Mouse (Mus musculus) MEL (cell line): Measurements from ENCODE around the gene 3830406C13Rik. TPM values are rescaled to one million over a fixed set of nuclear protein-coding genes. Genes with fewer than 3 reads are reported as not detected.

Experiments used
- DNase-seq: peaks from one replicate; pipeline ENCODE4 v3.0.0; 2011; ENCODE audit warnings: low read depth, low spot score
- H3K27ac ChIP-seq: 2 replicates; pipeline ENCODE4 v1.5.1; 2012; ENCODE audit warnings: low read depth, mild to moderate bottlenecking, control low read depth, low read length, moderate library complexity; ENCODE audit not compliant: control insufficient read depth
- H3K27me3 ChIP-seq, 2 experiments: fragments of 150-350 bp in 1 of 2; sonication (generic) in 1 of 2; 2 replicates each; pipeline ENCODE4 v1.6.1; 2012; ENCODE audit warnings: low read length in 2 of 2, mild to moderate bottlenecking in 2 of 2, improper control_type of control experiment in 1 of 2, moderate library complexity in 1 of 2; ENCODE audit not compliant: insufficient read depth in 2 of 2, control insufficient read depth in 1 of 2
- H3K36me3 ChIP-seq, 2 experiments: 2 replicates each; pipeline ENCODE4 v1.6.1; 2012 to 2014; ENCODE audit warnings: low read length in 2 of 2, improper control_type of control experiment in 1 of 2, inconsistent platforms in 1 of 2, mild to moderate bottlenecking in 1 of 2; ENCODE audit not compliant: insufficient read depth in 2 of 2, control insufficient read depth in 1 of 2
- H3K4me1 ChIP-seq, 2 experiments: fragments of 150-350 bp in 1 of 2; sonication (generic) in 1 of 2; 2 replicates each; pipeline ENCODE4 v1.6.1; 2012; ENCODE audit warnings: low read length in 2 of 2, improper control_type of control experiment in 1 of 2, mild to moderate bottlenecking in 1 of 2; ENCODE audit not compliant: insufficient read depth in 2 of 2, control insufficient read depth in 1 of 2
- H3K4me3 ChIP-seq, 2 experiments: fragments of 150-350 bp in 1 of 2; sonication (generic) in 1 of 2; 2 replicates each; pipeline ENCODE4 v1.5.1; 2012; ENCODE audit warnings: low read depth in 2 of 2, low read length in 2 of 2, mild to moderate bottlenecking in 2 of 2, moderate library complexity in 2 of 2, control low read depth in 1 of 2, improper control_type of control experiment in 1 of 2; ENCODE audit not compliant: control insufficient read depth in 1 of 2, insufficient read depth in 1 of 2
- H3K79me2 ChIP-seq: 2 replicates; pipeline ENCODE4 v1.6.1; 2012; ENCODE audit warnings: mild to moderate bottlenecking, low read length, moderate library complexity; ENCODE audit not compliant: control insufficient read depth, poor library complexity, insufficient read depth
- H3K9ac ChIP-seq: 2 replicates; pipeline ENCODE4 v1.6.1; 2012; ENCODE audit warnings: low read depth, mild to moderate bottlenecking, control low read depth, low read length, moderate library complexity; ENCODE audit not compliant: control insufficient read depth, poor library complexity, severe bottlenecking
- H3K9me3 ChIP-seq: fragments of 150-350 bp; sonication (generic); replicated peaks from 2 replicates; pipeline ENCODE4 v1.6.1; 2012; ENCODE audit warnings: mild to moderate bottlenecking, low read length, improper control_type of control experiment, moderate library complexity; ENCODE audit not compliant: insufficient read depth
- BHLHE40 ChIP-seq: IDR thresholded peaks from 2 replicates; pipeline ENCODE4 v1.6.1; 2012; ENCODE audit warnings: low read depth, mild to moderate bottlenecking, inconsistent platforms, low read length, improper control_type of control experiment, borderline replicate concordance
- CHD1 ChIP-seq: IDR thresholded peaks from 2 replicates; pipeline ENCODE4 v1.6.1; 2012; ENCODE audit warnings: low read depth, mild to moderate bottlenecking, inconsistent platforms, low read length, improper control_type of control experiment
- CHD2 ChIP-seq: IDR thresholded peaks from 2 replicates; pipeline ENCODE4 v1.6.1; 2011; ENCODE audit warnings: low read length, improper control_type of control experiment
- CTCF ChIP-seq, 3 experiments: IDR thresholded peaks in 2 of 3; conservative IDR thresholded peaks in 1 of 3; 2 replicates each; pipeline ENCODE4 v1.5.1; 2011 to 2012; ENCODE audit warnings: low read length in 3 of 3, low read depth in 2 of 3, mild to moderate bottlenecking in 2 of 3, improper control_type of control experiment in 1 of 3, inconsistent platforms in 1 of 3, mixed read lengths in 1 of 3, moderate library complexity in 1 of 3; ENCODE audit not compliant: control insufficient read depth in 1 of 3, insufficient read depth in 1 of 3, poor library complexity in 1 of 3, severe bottlenecking in 1 of 3
- E2F4 ChIP-seq: IDR thresholded peaks from 2 replicates; pipeline ENCODE4 v1.6.1; 2011; ENCODE audit warnings: low read depth, low read length, improper control_type of control experiment, borderline replicate concordance
- ELF1 ChIP-seq: IDR thresholded peaks from 2 replicates; pipeline ENCODE4 v1.6.1; 2014; ENCODE audit warnings: low read depth, mild to moderate bottlenecking, inconsistent platforms, low read length, improper control_type of control experiment, moderate library complexity
- GATA1 ChIP-seq: IDR thresholded peaks from 2 replicates; pipeline ENCODE4 v1.6.1; 2011; ENCODE audit warnings: low read depth, low read length, improper control_type of control experiment
- HCFC1 ChIP-seq: IDR thresholded peaks from 2 replicates; pipeline ENCODE4 v1.6.1; 2012; ENCODE audit warnings: low read depth, mild to moderate bottlenecking, inconsistent platforms, low read length, improper control_type of control experiment, moderate library complexity
- JUND ChIP-seq: IDR thresholded peaks from 2 replicates; pipeline ENCODE4 v1.6.1; 2011; ENCODE audit warnings: low read depth, mild to moderate bottlenecking, improper control_type of control experiment, low read length
- KAT2A ChIP-seq: conservative IDR thresholded peaks from 2 replicates; pipeline ENCODE4 v1.6.1; 2012; ENCODE audit warnings: low read depth, low read length, improper control_type of control experiment, inconsistent platforms
- MAFK ChIP-seq: IDR thresholded peaks from 2 replicates; pipeline ENCODE4 v1.6.1; 2011; ENCODE audit warnings: low read depth, mild to moderate bottlenecking, low read length, improper control_type of control experiment, borderline replicate concordance
- MAX ChIP-seq: IDR thresholded peaks from 2 replicates; pipeline ENCODE4 v1.6.1; 2011; ENCODE audit warnings: low read length, improper control_type of control experiment
- MAZ ChIP-seq: IDR thresholded peaks from 2 replicates; pipeline ENCODE4 v1.6.1; 2012; ENCODE audit warnings: low read depth, mild to moderate bottlenecking, inconsistent platforms, low read length, improper control_type of control experiment
- MXI1 ChIP-seq: IDR thresholded peaks from 2 replicates; pipeline ENCODE4 v1.6.1; 2011; ENCODE audit warnings: mild to moderate bottlenecking, low read depth, low read length, improper control_type of control experiment
- MYB ChIP-seq: IDR thresholded peaks from 2 replicates; pipeline ENCODE4 v1.6.1; 2011; ENCODE audit warnings: mild to moderate bottlenecking, low read depth, low read length, improper control_type of control experiment
- MYC ChIP-seq: IDR thresholded peaks from 2 replicates; pipeline ENCODE4 v1.6.1; 2011; ENCODE audit warnings: low read depth, mild to moderate bottlenecking, low read length, improper control_type of control experiment, moderate library complexity
- NRF1 ChIP-seq: IDR thresholded peaks from 2 replicates; pipeline ENCODE4 v1.6.1; 2014; ENCODE audit warnings: low read depth, mild to moderate bottlenecking, inconsistent platforms, low read length, improper control_type of control experiment, moderate library complexity; ENCODE audit not compliant: poor library complexity, insufficient read depth, severe bottlenecking
- POLR2AphosphoS5 ChIP-seq: IDR thresholded peaks from 2 replicates; pipeline ENCODE4 v1.6.1; 2012; ENCODE audit warnings: low read depth, borderline replicate concordance, mild to moderate bottlenecking, inconsistent platforms, low read length, moderate library complexity, mixed read lengths
- RCOR1 ChIP-seq: IDR thresholded peaks from 2 replicates; pipeline ENCODE4 v1.6.1; 2012; ENCODE audit warnings: low read depth, mild to moderate bottlenecking, inconsistent platforms, low read length, improper control_type of control experiment
- SMC3 ChIP-seq: IDR thresholded peaks from 2 replicates; pipeline ENCODE4 v1.6.1; 2011; ENCODE audit warnings: low read depth, low read length, improper control_type of control experiment
- TAL1 ChIP-seq: IDR thresholded peaks from 2 replicates; pipeline ENCODE4 v1.6.1; 2012; ENCODE audit warnings: mild to moderate bottlenecking, inconsistent platforms, low read length, moderate library complexity, mixed read lengths
- TBP ChIP-seq: IDR thresholded peaks from 2 replicates; pipeline ENCODE4 v1.8.0; 2011; ENCODE audit warnings: low read depth, low read length, improper control_type of control experiment
- TCF12 ChIP-seq: IDR thresholded peaks from 2 replicates; pipeline ENCODE4 v1.6.1; 2014; ENCODE audit warnings: low read depth, mild to moderate bottlenecking, inconsistent platforms, low read length, improper control_type of control experiment, moderate library complexity
- UBTF ChIP-seq: IDR thresholded peaks from 2 replicates; pipeline ENCODE4 v1.6.1; 2012; ENCODE audit warnings: low read depth, mild to moderate bottlenecking, inconsistent platforms, low read length, improper control_type of control experiment, moderate library complexity, borderline replicate concordance; ENCODE audit not compliant: insufficient read depth
- USF1 ChIP-seq: IDR thresholded peaks from 2 replicates; pipeline ENCODE4 v1.6.1; 2014; ENCODE audit warnings: low read depth, mild to moderate bottlenecking, inconsistent platforms, low read length, improper control_type of control experiment, moderate library complexity
- USF2 ChIP-seq, 2 experiments: IDR thresholded peaks; 2 replicates each; pipeline ENCODE4 v1.6.1; 2011 to 2012; ENCODE audit warnings: improper control_type of control experiment in 2 of 2, low read length in 2 of 2, borderline replicate concordance in 1 of 2, inconsistent platforms in 1 of 2, low read depth in 1 of 2, mild to moderate bottlenecking in 1 of 2; ENCODE audit not compliant: insufficient read depth in 1 of 2
- ZMIZ1 ChIP-seq: IDR thresholded peaks from 2 replicates; pipeline ENCODE4 v1.6.1; 2012; ENCODE audit warnings: low read depth, mild to moderate bottlenecking, inconsistent platforms, low read length, improper control_type of control experiment, moderate library complexity
- polyA plus RNA-seq, 2 experiments: library from polyadenylated mRNA; stranded (reverse) in 1 of 2; unstranded in 1 of 2; fragments of >175 nt in 1 of 2; fragments of >200 nt in 1 of 2; gene quantifications; 2 replicates each; pipeline versions ENCODE4 v1.2.1 to v1.2.4; 2012; ENCODE audit warnings: low replicate concordance in 2 of 2, low read depth in 1 of 2; ENCODE audit not compliant: insufficient read length in 2 of 2, insufficient read depth in 1 of 2, missing spikeins in 1 of 2
- total RNA-seq: library from RNA; depleted of rRNA; stranded (reverse); fragments of 300-350 nt; gene quantifications from 2 replicates; pipeline ENCODE4 v1.2.3, GENCODE M21; 2012

Gene 3830406C13Rik
- total and polyA plus RNA-seq, 3 experiments = 6.6 to 11.0 TPM; not detected in 1

DNA sequence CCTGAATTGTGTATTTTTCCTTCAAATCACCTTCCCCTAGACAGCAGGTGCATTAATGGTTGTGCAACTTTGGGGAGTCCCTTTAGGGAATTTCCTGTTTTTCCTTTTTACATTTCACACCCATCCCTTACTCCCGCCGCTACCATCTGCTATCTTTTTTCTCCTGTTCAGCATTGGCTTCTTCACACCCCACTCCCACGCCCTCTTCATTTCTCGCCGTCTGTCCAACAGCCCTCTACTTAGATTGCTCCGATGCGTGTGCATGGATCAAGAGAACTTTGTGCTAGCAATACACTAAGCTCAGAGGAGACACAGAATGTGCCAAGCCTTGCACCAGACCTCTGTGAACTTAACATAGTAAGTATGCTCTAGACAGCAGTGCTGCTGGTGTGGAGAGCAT lies 12.4 kb downstream of the 3830406C13Rik start:
- Histone ChIP-seq H3K27me3 (no peaks in the 10 kb centered on the region), H3K36me3 (no peaks in the 10 kb centered on the region), H3K27ac (no peak overlapping the region), H3K4me1 (no peaks in the 10 kb centered on the region), H3K9ac (no peak overlapping the region), H3K9me3 (no peaks in the 10 kb centered on the region), H3K4me3 (no peak overlapping the region), H3K79me2 (no peaks in the 10 kb centered on the region)
- no peak for DNase-seq
- TF ChIP-seq MAX (no peak), TBP (no peak), E2F4 (no peak), BHLHE40 (no peak), MYB (no peak), CHD1 (no peak), SMC3 (no peak), UBTF (no peak), MAFK (no peak), RCOR1 (no peak), CTCF (IDR thresholded peaks at IDR 0.05 in 2 of 3, conservative IDR thresholded peaks at IDR 0.05 in 1 of 3; ENCODE audit: control insufficient read depth in 1 of 3, insufficient read depth in 1 of 3, low read depth in 2 of 3, low read length in 3 of 3, poor library complexity in 1 of 3, severe bottlenecking in 1 of 3) (no peak), MYC (no peak)

GRCm38 (mm10) chr14:12299171-12299570 lies 15.2 kb downstream of the 3830406C13Rik start:
- Histone ChIP-seq H3K79me2 (no peaks in the 10 kb centered on the region), H3K27me3 (no peaks in the 10 kb centered on the region), H3K36me3 (no peaks in the 10 kb centered on the region), H3K4me3 (no peak overlapping the region), H3K4me1 (no peaks in the 10 kb centered on the region), H3K27ac (no peak overlapping the region), H3K9ac (no peak overlapping the region), H3K9me3 (no peaks in the 10 kb centered on the region)
- no peak for DNase-seq
- TF ChIP-seq HCFC1 (no peak), ZMIZ1 (no peak), JUND (no peak), CTCF (IDR thresholded peaks at IDR 0.05 in 2 of 3, conservative IDR thresholded peaks at IDR 0.05 in 1 of 3; ENCODE audit: control insufficient read depth in 1 of 3, insufficient read depth in 1 of 3, low read depth in 2 of 3, low read length in 3 of 3, poor library complexity in 1 of 3, severe bottlenecking in 1 of 3) (no peak), GATA1 (no peak), MXI1 (no peak), E2F4 (no peak), CHD1 (no peak), USF1 (no peak), TCF12 (no peak), TAL1 (no peak), ELF1 (no peak), USF2 (IDR thresholded peaks at IDR 0.05; ENCODE audit: borderline replicate concordance in 1 of 2, insufficient read depth in 1 of 2, low read depth in 1 of 2, low read length in 2 of 2) (no peak), KAT2A (no peak), NRF1 (no peak), POLR2AphosphoS5 (no peak), MAX (no peak), MYC (no peak), CHD2 (no peak), MAZ (no peak)
